Mouse (Mus musculus): ENCODE results near the gene Cracr2b. TPM values are rescaled to one million over a fixed set of nuclear protein-coding genes. Genes with fewer than 3 reads are reported as not detected.

The Cracr2b gene
- polyA plus RNA-seq, 1 experiment: 4.5 TPM

DNA sequence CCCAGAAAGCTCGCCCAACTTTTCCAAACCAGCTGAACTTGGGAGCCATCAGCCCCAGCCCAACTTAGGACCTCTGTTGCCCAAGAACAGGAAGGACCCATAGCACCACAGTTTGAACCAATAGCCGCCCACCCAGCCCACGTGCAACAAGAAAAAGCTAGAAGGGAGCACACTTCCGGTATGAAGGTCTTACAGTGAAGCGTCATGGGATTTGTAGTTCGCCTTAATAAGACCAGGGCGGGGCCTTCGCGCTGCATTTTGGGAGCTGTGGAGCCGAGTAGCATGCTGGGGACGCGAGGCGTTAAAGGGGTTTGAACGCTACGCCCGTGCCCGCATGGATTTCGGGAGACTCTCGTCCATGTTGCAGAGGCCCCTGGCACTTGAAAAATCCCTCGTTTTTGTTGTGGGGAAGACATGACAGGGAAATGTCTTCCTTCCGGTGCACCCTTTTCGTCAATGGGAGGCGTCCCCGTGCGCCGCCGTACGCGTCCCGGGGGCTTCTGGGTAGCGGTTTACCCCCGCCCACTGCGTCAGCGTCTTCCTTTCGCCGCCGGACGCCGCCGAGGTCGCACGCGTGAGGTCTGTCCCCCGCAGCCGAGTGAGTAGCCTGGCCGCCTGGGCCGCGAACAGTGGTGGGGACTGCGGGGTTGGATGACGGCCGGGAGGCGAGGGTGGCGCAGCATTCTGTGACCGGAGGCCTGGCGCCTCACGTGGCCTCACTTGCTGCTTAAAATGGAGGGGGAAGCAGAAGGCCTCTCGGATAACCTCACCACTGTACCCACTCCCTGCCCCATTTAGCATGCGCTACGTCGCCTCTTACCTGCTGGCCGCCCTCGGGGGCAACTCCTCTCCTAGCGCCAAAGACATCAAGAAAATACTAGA is 13.5 kb upstream of the Cracr2b start, which contains the start of gene Rplp2:
Gene Rplp2 (plus strand): TSS at position 261 of the 882 bp plus-strand sequence.
- Histone ChIP-seq H3K36me3 (ENCODE audit: control insufficient read depth, insufficient read depth) (peaks cover 43% of the 10 kb centered on the region), H3K79me2 (ENCODE audit: control insufficient read depth, insufficient read depth) (peaks cover 42% of the 10 kb centered on the region), H3ac (ENCODE audit: control insufficient read depth, insufficient read length, low read depth) (peak within 1 kb of the TSS; percentile 94), H3K79me3 (ENCODE audit: low read depth) (peaks cover 26% of the 10 kb centered on the region), H3K27me3 (ENCODE audit: control insufficient read depth, insufficient read depth, insufficient read length) (no peaks in the 10 kb centered on the region), H3K4me3 (ENCODE audit: insufficient read depth, poor library complexity, severe bottlenecking) (peak within 1 kb of the TSS; percentile 64)
- peak; percentile 24 for TF ChIP-seq CEBPB (IDR thresholded peaks at IDR 0.05; ENCODE audit: low read depth)
- no peak for TF ChIP-seq FOSL1 (IDR thresholded peaks at IDR 0.05; ENCODE audit: insufficient read depth, low read length, poor library complexity, severe bottlenecking)
- TF ChIP-seq USF1 (IDR thresholded peaks at IDR 0.05; ENCODE audit: low read depth): peak; percentile 79
- TF ChIP-seq MAX (IDR thresholded peaks at IDR 0.05): peak; percentile 81
- TF ChIP-seq MYOD1 (IDR thresholded peaks at IDR 0.05; ENCODE audit: control insufficient read depth, insufficient read length, low read depth): no peak
- no peak for TF ChIP-seq MYOG (IDR thresholded peaks at IDR 0.05; ENCODE audit: control insufficient read depth, extremely low read depth, insufficient read length)
- TF ChIP-seq CTCF (IDR thresholded peaks at IDR 0.05; ENCODE audit: control insufficient read depth, insufficient read depth, insufficient read length): no peak

DNA sequence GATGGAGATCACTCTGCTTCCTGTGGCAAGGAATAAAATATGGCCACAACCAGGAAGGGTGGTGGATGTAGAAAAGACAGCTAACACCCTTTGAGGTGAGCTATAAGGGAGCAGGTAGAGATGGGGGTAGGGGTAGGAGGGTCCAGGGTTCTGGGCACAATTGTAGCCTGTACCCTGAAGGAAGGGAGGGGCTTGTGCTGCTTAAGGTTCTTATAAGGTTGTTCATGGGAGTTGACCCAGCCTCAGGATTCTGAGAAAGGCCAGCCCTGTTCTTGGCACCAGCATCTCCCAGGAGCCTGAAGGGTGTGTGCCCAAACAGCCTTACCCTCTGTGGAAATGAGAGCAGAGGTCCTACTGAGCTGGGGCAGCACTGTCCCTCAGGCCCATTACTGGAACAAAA is 9.0 kb upstream of the Cracr2b start:
- no peak for TF ChIP-seq MYOG (IDR thresholded peaks at IDR 0.05; ENCODE audit: control insufficient read depth, extremely low read depth, insufficient read length)
- no peak for TF ChIP-seq CEBPB (IDR thresholded peaks at IDR 0.05; ENCODE audit: low read depth)
- TF ChIP-seq FOSL1 (IDR thresholded peaks at IDR 0.05; ENCODE audit: insufficient read depth, low read length, poor library complexity, severe bottlenecking): no peak
- TF ChIP-seq CTCF (IDR thresholded peaks at IDR 0.05; ENCODE audit: control insufficient read depth, insufficient read depth, insufficient read length): no peak
- TF ChIP-seq MYOD1 (IDR thresholded peaks at IDR 0.05; ENCODE audit: control insufficient read depth, insufficient read length, low read depth): no peak
- TF ChIP-seq MAX (IDR thresholded peaks at IDR 0.05): no peak
- TF ChIP-seq USF1 (IDR thresholded peaks at IDR 0.05; ENCODE audit: low read depth): no peak
- Histone ChIP-seq H3ac (ENCODE audit: control insufficient read depth, insufficient read length, low read depth) (no peak overlapping the region), H3K27me3 (ENCODE audit: control insufficient read depth, insufficient read depth, insufficient read length) (no peaks in the 10 kb centered on the region), H3K79me2 (ENCODE audit: control insufficient read depth, insufficient read depth) (peaks cover 34% of the 10 kb centered on the region), H3K4me3 (ENCODE audit: insufficient read depth, poor library complexity, severe bottlenecking) (no peak overlapping the region), H3K36me3 (ENCODE audit: control insufficient read depth, insufficient read depth) (peaks cover 43% of the 10 kb centered on the region), H3K79me3 (ENCODE audit: low read depth) (peaks cover 26% of the 10 kb centered on the region)

DNA sequence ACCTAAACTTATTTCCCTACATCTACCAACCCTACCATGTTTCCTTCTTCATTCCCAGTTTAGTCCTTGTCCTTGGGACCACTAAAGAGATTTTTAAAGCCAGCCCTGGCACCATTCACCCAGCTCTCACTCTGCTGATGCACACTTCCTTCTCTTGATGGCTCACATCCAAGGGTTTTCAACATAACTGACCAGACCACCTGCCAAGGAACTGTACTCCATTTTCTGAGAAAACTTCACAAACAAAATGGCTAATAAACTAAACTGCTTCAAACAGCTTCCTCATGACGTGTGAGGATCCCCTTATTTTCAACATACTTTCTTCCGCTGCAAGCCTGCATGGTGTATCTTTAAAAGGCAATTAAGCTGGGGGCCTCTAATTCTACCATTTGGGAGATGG is 7.3 kb upstream of the Cracr2b start:
- peaks cover 15% of the 10 kb centered on the region for H3K79me3 ChIP-seq (ENCODE audit: low read depth)
- no peak overlapping the region for H3K4me3 ChIP-seq (ENCODE audit: insufficient read depth, poor library complexity, severe bottlenecking)
- H3K36me3 ChIP-seq (ENCODE audit: control insufficient read depth, insufficient read depth): peaks cover 35% of the 10 kb centered on the region
- peaks cover 21% of the 10 kb centered on the region for H3K79me2 ChIP-seq (ENCODE audit: control insufficient read depth, insufficient read depth)
- H3K27me3 ChIP-seq (ENCODE audit: control insufficient read depth, insufficient read depth, insufficient read length): no peaks in the 10 kb centered on the region
- TF ChIP-seq FOSL1 (IDR thresholded peaks at IDR 0.05; ENCODE audit: insufficient read depth, low read length, poor library complexity, severe bottlenecking): no peak
- TF ChIP-seq USF1 (IDR thresholded peaks at IDR 0.05; ENCODE audit: low read depth): no peak
- H3ac ChIP-seq (ENCODE audit: control insufficient read depth, insufficient read length, low read depth): no peak overlapping the region

DNA sequence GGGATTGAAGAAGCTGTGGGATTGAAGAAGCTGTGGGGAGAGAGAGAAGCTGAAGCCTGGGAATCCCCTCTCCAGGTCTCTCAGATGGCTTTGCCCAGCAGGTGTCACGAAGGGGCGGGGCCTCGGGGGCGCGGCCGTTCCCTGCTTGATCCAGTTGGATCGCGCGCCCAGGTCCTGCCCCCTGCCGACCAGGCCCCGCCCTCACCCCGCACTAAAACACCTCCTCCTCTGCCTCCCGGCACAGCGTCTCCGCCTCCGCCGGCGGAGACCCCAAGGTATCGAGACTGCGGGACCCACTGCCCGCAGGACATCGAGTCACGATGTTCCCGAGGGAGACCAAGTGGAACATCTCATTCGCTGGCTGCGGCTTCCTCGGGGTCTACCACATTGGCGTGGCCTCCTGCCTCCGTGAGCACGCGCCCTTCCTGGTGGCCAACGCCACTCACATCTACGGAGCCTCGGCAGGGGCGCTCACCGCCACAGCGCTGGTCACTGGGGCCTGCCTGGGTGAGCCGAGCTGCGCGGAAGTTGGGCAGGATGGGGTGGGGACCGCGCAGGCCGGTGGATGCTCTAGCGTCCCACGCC is 5.8 kb upstream of the Cracr2b start, which contains the start of gene Pnpla2:
Gene Pnpla2 (plus strand): TSS at position 232 of the 585 bp plus-strand sequence.
- peak within 1 kb of the TSS; percentile 76 for H3ac ChIP-seq (ENCODE audit: control insufficient read depth, insufficient read length, low read depth)
- H3K79me3 ChIP-seq (ENCODE audit: low read depth): peaks cover 2% of the 10 kb centered on the region
- TF ChIP-seq MAX (IDR thresholded peaks at IDR 0.05): peak; percentile 45
- no peak for TF ChIP-seq MYOD1 (IDR thresholded peaks at IDR 0.05; ENCODE audit: control insufficient read depth, insufficient read length, low read depth)
- no peaks in the 10 kb centered on the region for H3K27me3 ChIP-seq (ENCODE audit: control insufficient read depth, insufficient read depth, insufficient read length)
- peaks cover 6% of the 10 kb centered on the region for H3K79me2 ChIP-seq (ENCODE audit: control insufficient read depth, insufficient read depth)
- H3K4me3 ChIP-seq (ENCODE audit: insufficient read depth, poor library complexity, severe bottlenecking): peak within 1 kb of the TSS; percentile 42
- peaks cover 24% of the 10 kb centered on the region for H3K36me3 ChIP-seq (ENCODE audit: control insufficient read depth, insufficient read depth)

DNA sequence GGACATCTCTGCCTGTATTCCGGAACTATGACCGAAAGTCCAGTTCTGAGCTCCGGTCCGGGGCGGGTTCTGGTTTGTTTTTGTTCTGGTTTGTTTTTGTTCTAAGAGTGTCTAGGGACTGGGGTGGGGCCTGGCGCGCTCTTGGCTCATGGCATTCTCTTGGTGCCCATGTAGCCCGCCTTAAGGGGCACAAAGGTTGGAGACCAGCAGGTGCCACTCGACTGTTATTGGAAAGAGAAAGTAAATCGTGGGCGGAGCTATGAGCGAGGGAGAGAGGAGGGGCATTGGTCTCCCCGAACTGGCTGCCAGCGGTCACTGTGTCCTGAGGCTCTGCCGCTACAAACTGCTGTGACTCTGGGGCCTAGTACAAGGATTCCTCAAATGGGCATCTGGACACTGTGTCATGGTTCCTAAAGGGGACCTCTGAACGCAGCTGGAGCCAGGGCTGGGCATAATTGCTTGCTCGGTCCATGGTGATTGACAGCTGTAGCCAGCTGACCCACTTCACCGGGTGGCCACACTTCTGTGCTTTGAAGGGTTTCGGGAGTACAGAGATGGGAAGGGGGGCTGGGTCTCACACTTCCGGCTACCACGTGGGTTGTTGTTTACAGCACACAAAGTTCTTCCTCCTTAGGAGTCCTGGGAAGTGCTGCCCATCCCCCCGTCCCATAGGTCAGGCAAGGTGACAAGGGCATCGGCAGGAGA is 5.1 kb upstream of the Cracr2b start:
- H3K4me3 ChIP-seq (ENCODE audit: insufficient read depth, poor library complexity, severe bottlenecking): peak overlapping the region; percentile 42
- H3K27me3 ChIP-seq (ENCODE audit: control insufficient read depth, insufficient read depth, insufficient read length): no peaks in the 10 kb centered on the region
- H3K36me3 ChIP-seq (ENCODE audit: control insufficient read depth, insufficient read depth): peaks cover 17% of the 10 kb centered on the region
- TF ChIP-seq CEBPB (IDR thresholded peaks at IDR 0.05; ENCODE audit: low read depth): no peak
- TF ChIP-seq MAX (IDR thresholded peaks at IDR 0.05): no peak
- no peaks in the 10 kb centered on the region for H3K79me3 ChIP-seq (ENCODE audit: low read depth)
- H3ac ChIP-seq (ENCODE audit: control insufficient read depth, insufficient read length, low read depth): peak overlapping the region; percentile 76
- no peaks in the 10 kb centered on the region for H3K79me2 ChIP-seq (ENCODE audit: control insufficient read depth, insufficient read depth)

Data from C2C12 (cell line).